Mouse (Mus musculus): ENCODE measurements at regions not wholly inside any gene's neighbourhood (a gene's known extent, or its start where the extent isn't known, plus 50 kb on each side); places are given as distances from the start of the nearest gene placed in this dataset.

GRCm38 (mm10) chr1:183938361-183938760 is 74.7 kb upstream of the Dusp10 start:
- intact Hi-C loops (cut with DNase I), result no loop called here
- no peak for DNase-seq (ENCODE audit: low spot score in 2 of 2)

DNA sequence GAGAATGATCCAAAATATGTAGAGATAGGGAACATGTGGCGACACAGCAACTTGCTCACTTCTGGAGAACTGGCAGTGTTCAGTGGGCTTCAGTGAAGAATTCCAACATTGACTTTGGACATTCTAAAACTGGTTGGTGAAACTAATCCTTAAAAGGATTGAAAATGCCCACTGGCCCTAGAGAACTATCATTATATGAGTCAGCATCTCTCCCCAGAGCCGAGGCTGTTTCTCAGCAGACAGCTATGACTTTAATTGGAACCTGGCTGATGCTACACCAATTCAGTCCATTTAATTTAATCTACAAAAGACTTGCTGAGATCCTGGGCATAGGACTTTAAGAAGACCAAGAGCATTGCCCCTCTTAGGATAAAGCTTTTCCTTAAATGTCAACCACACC is 72.4 kb upstream of the Dusp10 start:
- no peak for DNase-seq (ENCODE audit: low spot score in 2 of 2)
- intact Hi-C loops (cut with DNase I), result no loop called here

DNA sequence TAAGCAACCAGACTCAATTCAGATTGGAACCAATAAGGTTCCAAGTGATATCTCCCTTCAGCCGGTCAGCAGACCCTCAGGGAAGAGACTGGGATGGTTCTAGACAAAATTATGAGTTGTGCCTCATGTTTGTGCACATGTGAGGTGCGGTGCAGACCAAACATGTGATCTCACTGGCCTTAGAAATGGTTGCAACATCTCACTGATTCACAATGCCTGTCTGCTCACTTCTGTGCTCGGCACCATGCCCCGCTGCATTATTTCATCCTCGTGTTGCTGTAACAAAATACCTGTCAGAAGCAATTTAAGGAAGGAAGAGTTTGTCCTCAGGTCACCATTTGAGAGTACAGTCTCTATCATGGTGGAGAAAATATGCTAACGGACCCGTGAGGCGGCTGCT is 66.9 kb upstream of the Dusp10 start:
- DNase-seq (ENCODE audit: low spot score in 2 of 2), result no peak
- intact Hi-C loops (cut with DNase I), result no loop called here

DNA sequence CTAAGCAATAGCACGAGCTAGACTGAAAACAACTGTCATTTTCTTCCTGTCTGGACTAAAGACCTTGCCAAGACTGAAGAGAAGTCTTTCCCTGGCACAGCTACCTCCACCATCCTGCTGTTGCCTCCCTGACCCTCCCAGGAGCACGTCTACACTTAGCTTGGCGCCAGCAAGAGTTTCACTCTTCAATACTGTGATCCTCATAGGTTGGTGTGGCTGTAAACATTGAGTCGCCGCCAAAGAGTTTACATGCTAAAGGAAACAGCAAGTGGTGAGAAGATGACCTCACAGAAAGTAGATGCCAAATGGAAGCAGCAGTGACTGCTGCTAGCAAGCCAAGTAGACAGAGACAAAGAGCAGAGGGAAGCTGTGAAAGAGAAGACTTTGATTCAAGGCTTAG is 66.0 kb upstream of the Dusp10 start:
- DNase-seq (ENCODE audit: low spot score in 2 of 2), result no peak
- intact Hi-C loops (cut with DNase I), result no loop called here

GRCm38 (mm10) chr1:183949205-183949604 is 63.9 kb upstream of the Dusp10 start:
- intact Hi-C loops (cut with DNase I), result no loop called here
- DNase-seq (ENCODE audit: low spot score in 2 of 2), result no peak

DNA sequence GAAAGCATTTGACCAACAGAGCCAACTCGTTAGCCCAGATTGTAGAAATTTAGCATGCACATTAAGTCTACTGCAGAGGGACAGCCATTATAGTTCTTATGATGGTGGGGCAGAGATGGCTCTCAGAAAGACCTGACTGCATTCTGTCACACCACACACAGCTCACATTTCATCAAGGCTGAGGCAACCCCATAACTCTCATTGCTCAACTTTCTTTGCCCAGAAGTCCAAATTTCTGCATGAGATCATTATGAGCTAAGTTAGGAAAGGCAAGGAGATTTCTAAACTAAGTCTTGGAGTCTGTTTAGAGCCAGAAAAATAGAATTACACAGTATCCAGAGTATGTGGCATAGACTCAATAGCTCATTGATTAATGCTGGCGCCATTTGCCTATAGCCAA is 59.0 kb upstream of the Dusp10 start:
- intact Hi-C loops (cut with DNase I), result no loop called here
- DNase-seq (ENCODE audit: low spot score in 2 of 2), result no peak

- intact Hi-C loops (cut with DNase I), result loop anchor here (5.0 kb wide), 1 partner anchor 521 kb away; no protein-coding TSS in a partner anchor
- DNase-seq (ENCODE audit: low spot score in 2 of 2), result no peak
Measured at GRCm38 (mm10) chr1:183956391-183956790, 56.7 kb upstream of the Dusp10 start.

- intact Hi-C loops (cut with DNase I), result no loop called here
Measured at GRCm38 (mm10) chr1:183961383-183961782, 51.7 kb upstream of the Dusp10 start.

GRCm38 (mm10) chr1:183962486-183962885 is 50.6 kb upstream of the Dusp10 start:
- intact Hi-C loops (cut with DNase I), result no loop called here
- no peak for DNase-seq (ENCODE audit: low spot score in 2 of 2)

More at GRCm38 (mm10) chr1:183961383-183961782, 51.7 kb upstream of the Dusp10 start:
- DNase-seq (ENCODE audit: low spot score in 2 of 2), result no peak

- intact Hi-C loops (cut with DNase I), result no loop called here
- DNase-seq (ENCODE audit: low spot score in 2 of 2), result no peak
Measured at GRCm38 (mm10) chr1:183963286-183963685, 49.8 kb upstream of the Dusp10 start.

Data from left cerebral cortex, postnatal 25 days (tissue).